Mouse (Mus musculus): Measurements from ENCODE around the gene Tnc. TPM values are rescaled to one million over a fixed set of nuclear protein-coding genes. Genes with fewer than 3 reads are reported as not detected.

The Tnc gene
- total RNA-seq, 1 experiment: 31.3 TPM

DNA sequence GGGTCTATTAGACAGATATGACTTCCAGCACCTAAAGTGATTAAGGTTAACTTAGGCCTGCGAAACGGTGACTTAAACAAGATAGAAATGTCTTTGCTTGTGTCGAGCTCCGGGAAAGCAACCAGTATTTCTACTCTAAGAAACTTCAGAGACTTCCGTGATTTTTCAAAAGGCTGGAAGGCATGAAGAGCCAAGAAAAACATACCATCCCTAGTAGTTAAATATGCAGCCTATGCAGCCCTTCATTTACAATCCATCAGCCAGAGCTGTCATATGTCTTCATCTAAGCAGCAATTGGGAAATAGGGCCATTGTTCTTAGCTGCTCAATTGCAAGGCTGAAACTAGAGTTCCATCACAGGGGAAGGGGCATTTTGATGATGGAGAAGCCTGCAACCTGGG, 129.6 kb downstream of the Tnc start:
- DNase-seq (ENCODE audit: low read depth, low spot score): no peak

DNA sequence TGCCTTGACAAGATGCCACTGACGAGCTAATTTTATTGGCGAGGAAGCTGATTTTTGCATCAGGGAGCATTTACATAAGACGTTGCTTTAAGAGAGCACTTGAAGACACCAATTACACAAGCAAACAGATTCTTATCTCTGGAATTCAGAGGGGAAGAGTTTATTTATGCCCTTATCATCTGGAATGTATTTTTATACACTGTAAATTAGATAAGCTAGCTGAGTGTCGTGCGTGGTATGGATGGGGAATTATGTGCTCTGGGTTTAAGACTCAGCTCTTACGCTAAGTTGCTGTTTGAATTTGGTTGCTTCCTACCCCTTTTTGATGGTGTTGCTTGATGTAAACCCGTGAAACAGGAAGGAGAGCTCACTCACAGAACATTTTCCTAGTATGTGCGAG, 130.1 kb downstream of the Tnc start:
- Histone ChIP-seq H3K36me3 (ENCODE audit: control insufficient read depth, insufficient read depth, low read length, poor library complexity, severe bottlenecking) (no peaks in the 10 kb centered on the region), H3K9me3 (ENCODE audit: control insufficient read depth, insufficient read depth, low read depth, low read length) (no peaks in the 10 kb centered on the region), H3K4me1 (ENCODE audit: control insufficient read depth in 2 of 2, insufficient read depth in 2 of 2, low read length in 2 of 2, poor library complexity in 1 of 2) (no peaks in the 10 kb centered on the region), H3K27ac (ENCODE audit: insufficient read depth, low read depth, low read length, poor library complexity, severe bottlenecking) (no peak overlapping the region), H3K9ac (ENCODE audit: insufficient read depth, low read depth, low read length, poor library complexity, severe bottlenecking) (no peak overlapping the region), H3K4me3 (ENCODE audit: insufficient read depth in 1 of 2, low read depth in 1 of 2, low read length in 2 of 2, poor library complexity in 1 of 2, severe bottlenecking in 1 of 2) (no peak overlapping the region)
- DNase-seq (ENCODE audit: low read depth, low spot score): no peak
- TF ChIP-seq ZC3H11A (IDR thresholded peaks at IDR 0.05; ENCODE audit: borderline replicate concordance, low read depth, low read length) (no peak), HCFC1 (IDR thresholded peaks at IDR 0.05; ENCODE audit: borderline replicate concordance, insufficient read depth, low read length) (no peak)
- in situ Hi-C loops (cut with MboI; ENCODE audit: low sequenced_read_pairs in 2 of 2, unreplicated experiment in 2 of 2): no loop called here

More for the DNA sequence above, 129.6 kb downstream of the Tnc start:
- H3K4me1 ChIP-seq (ENCODE audit: control insufficient read depth in 2 of 2, insufficient read depth in 2 of 2, low read length in 2 of 2, poor library complexity in 1 of 2): no peaks in the 10 kb centered on the region
- H3K4me3 ChIP-seq (ENCODE audit: insufficient read depth in 1 of 2, low read depth in 1 of 2, low read length in 2 of 2, poor library complexity in 1 of 2, severe bottlenecking in 1 of 2): no peak overlapping the region
- no peaks in the 10 kb centered on the region for H3K36me3 ChIP-seq (ENCODE audit: control insufficient read depth, insufficient read depth, low read length, poor library complexity, severe bottlenecking)
- H3K9me3 ChIP-seq (ENCODE audit: control insufficient read depth, insufficient read depth, low read depth, low read length): no peaks in the 10 kb centered on the region
- H3K27ac ChIP-seq (ENCODE audit: insufficient read depth, low read depth, low read length, poor library complexity, severe bottlenecking): no peak overlapping the region
- in situ Hi-C loops (cut with MboI; ENCODE audit: low sequenced_read_pairs in 2 of 2, unreplicated experiment in 2 of 2): no loop called here
- no peak overlapping the region for H3K9ac ChIP-seq (ENCODE audit: insufficient read depth, low read depth, low read length, poor library complexity, severe bottlenecking)
- no peak for TF ChIP-seq CHD2 (IDR thresholded peaks at IDR 0.05; ENCODE audit: low read depth, low read length)
- no peak for TF ChIP-seq ZC3H11A (IDR thresholded peaks at IDR 0.05; ENCODE audit: borderline replicate concordance, low read depth, low read length)
- TF ChIP-seq ZNF384 (IDR thresholded peaks at IDR 0.05; ENCODE audit: low read depth, low read length): no peak
- no peak for TF ChIP-seq HCFC1 (IDR thresholded peaks at IDR 0.05; ENCODE audit: borderline replicate concordance, insufficient read depth, low read length)
- no peak for TF ChIP-seq MAFK (IDR thresholded peaks at IDR 0.05; ENCODE audit: insufficient read depth, low read depth, low read length)

DNA sequence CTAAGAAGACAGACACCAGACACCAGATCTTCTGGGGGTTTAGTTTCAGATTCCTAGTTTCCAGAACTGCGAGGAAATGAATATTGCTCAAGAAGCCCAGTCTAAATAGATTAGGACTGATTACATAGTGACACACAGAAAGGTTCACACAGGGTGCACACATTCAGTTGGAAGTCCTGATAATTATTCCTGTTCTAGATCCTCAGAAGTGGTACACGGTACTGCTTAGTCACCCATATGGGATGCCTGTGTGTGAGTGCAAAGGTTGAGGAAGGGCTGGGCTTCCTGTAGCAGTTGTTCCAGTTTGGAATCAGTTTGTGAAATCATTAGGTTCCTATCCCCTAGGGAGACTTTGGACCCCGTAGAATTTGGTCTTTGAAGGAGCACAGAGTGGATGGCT, 130.5 kb downstream of the Tnc start:
- Histone ChIP-seq H3K9ac (ENCODE audit: insufficient read depth, low read depth, low read length, poor library complexity, severe bottlenecking) (no peak overlapping the region), H3K4me1 (ENCODE audit: control insufficient read depth in 2 of 2, insufficient read depth in 2 of 2, low read length in 2 of 2, poor library complexity in 1 of 2) (no peaks in the 10 kb centered on the region), H3K36me3 (ENCODE audit: control insufficient read depth, insufficient read depth, low read length, poor library complexity, severe bottlenecking) (no peaks in the 10 kb centered on the region), H3K9me3 (ENCODE audit: control insufficient read depth, insufficient read depth, low read depth, low read length) (no peaks in the 10 kb centered on the region), H3K27ac (ENCODE audit: insufficient read depth, low read depth, low read length, poor library complexity, severe bottlenecking) (no peak overlapping the region), H3K4me3 (ENCODE audit: insufficient read depth in 1 of 2, low read depth in 1 of 2, low read length in 2 of 2, poor library complexity in 1 of 2, severe bottlenecking in 1 of 2) (no peak overlapping the region)
- in situ Hi-C loops (cut with MboI; ENCODE audit: low sequenced_read_pairs in 2 of 2, unreplicated experiment in 2 of 2): no loop called here
- TF ChIP-seq MAFK (IDR thresholded peaks at IDR 0.05; ENCODE audit: insufficient read depth, low read depth, low read length) (no peak), ZC3H11A (IDR thresholded peaks at IDR 0.05; ENCODE audit: borderline replicate concordance, low read depth, low read length) (no peak), CHD2 (IDR thresholded peaks at IDR 0.05; ENCODE audit: low read depth, low read length) (no peak), ZNF384 (IDR thresholded peaks at IDR 0.05; ENCODE audit: low read depth, low read length) (no peak), HCFC1 (IDR thresholded peaks at IDR 0.05; ENCODE audit: borderline replicate concordance, insufficient read depth, low read length) (no peak)
- DNase-seq (ENCODE audit: low read depth, low spot score): no peak

Other genes starting within 250 kb of the Tnc start
- 0.04 TPM in 1 of 2 replicates, not detected in the other for gene Tnfsf8, start 185.7 kb downstream of the Tnc start, total RNA-seq (2012; rRNA removed)

Measured in ES-E14 (cell line).